21 mouse cellular contexts compared by ENCODE assay signal in the genomic region with DNA sequence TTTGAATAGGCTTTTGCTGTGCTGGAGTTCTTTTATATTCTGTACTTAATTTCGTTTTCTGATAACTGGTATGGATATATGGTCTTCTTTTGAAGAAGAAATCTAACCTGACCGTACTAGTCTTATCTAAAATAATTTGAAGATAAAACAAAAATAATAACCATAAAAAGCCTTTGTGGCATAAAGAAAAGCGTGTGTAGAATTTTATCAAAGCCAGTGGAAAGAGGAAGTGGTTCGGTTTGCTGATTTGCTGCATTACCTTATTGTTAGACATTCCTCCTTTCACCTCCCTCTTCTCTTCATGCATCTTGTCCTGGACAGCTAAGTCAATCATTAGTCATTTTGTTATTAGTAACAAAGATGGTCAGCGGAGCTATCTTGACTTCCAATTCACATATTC.
"Had no signal": no experiment of that assay in that cellular context is flagged by ENCODE, and none has a peak within 500 bp of the region (broad histone marks: within the 10 kb centered on the region; RNA-seq: fewer than 3 reads in every experiment).

No protein-coding gene starts in this region.

- H3K4me2 ChIP-seq: lung, embryonic 14.5 days; midbrain, embryonic 12.5 days; neural tube, embryonic 13.5 days; neural tube, embryonic 15.5 days; stomach, embryonic 15.5 days had no signal

- H3K9me3 ChIP-seq: midbrain, embryonic 10.5 days; midbrain, embryonic 12.5 days; neural tube, embryonic 13.5 days; neural tube, embryonic 15.5 days; stomach, embryonic 15.5 days had no signal

- ATAC-seq: midbrain, embryonic 16.5 days had no signal

- H3K27ac ChIP-seq: midbrain, embryonic 10.5 days; midbrain, embryonic 12.5 days; neural tube, embryonic 13.5 days; neural tube, embryonic 15.5 days; stomach, embryonic 15.5 days; stomach, postnatal 0 days had no signal

- H3K4me1 ChIP-seq: midbrain, embryonic 10.5 days; midbrain, embryonic 12.5 days; neural tube, embryonic 13.5 days; neural tube, embryonic 15.5 days; stomach, embryonic 15.5 days had no signal

- H3K4me3 ChIP-seq: midbrain, embryonic 10.5 days; midbrain, embryonic 12.5 days; myocyte; neural tube, embryonic 13.5 days; neural tube, embryonic 15.5 days; stomach, embryonic 15.5 days had no signal

- DNase-seq: lung, adult 18-20 months; lung, embryonic 14.5 days; lung, postnatal 10 days; lung, postnatal 4 days; midbrain, embryonic 14.5 days; retina, postnatal 1 day; right cerebral cortex, adult 18-20 months; right cerebral cortex, postnatal 25 days; right cerebral cortex, postnatal 4 days; spleen, adult 18-20 months; thymus, adult 2 months; thymus, postnatal 25 days; thymus, postnatal 4 days had no signal

- H3K9ac ChIP-seq: lung, embryonic 14.5 days; midbrain, embryonic 12.5 days; neural tube, embryonic 13.5 days; neural tube, embryonic 15.5 days; stomach, embryonic 15.5 days had no signal

- H3K27me3 ChIP-seq: midbrain, embryonic 12.5 days; neural tube, embryonic 13.5 days; neural tube, embryonic 15.5 days; stomach, embryonic 15.5 days had no signal
